Mouse (Mus musculus): ENCODE data around the gene Bcorl1.

- no peak for TF ChIP-seq TAL1 (IDR thresholded peaks at IDR 0.05; ENCODE audit: low read length)
- no peak for TF ChIP-seq GATA1 (IDR thresholded peaks at IDR 0.05; ENCODE audit: low read length)
Observed at GRCm38 (mm10) chrX:48291413-48291812, 49.7 kb upstream of the Bcorl1 start.
